Mouse (Mus musculus): ENCODE results near the gene Nol6.

Nol6 gene

DNA sequence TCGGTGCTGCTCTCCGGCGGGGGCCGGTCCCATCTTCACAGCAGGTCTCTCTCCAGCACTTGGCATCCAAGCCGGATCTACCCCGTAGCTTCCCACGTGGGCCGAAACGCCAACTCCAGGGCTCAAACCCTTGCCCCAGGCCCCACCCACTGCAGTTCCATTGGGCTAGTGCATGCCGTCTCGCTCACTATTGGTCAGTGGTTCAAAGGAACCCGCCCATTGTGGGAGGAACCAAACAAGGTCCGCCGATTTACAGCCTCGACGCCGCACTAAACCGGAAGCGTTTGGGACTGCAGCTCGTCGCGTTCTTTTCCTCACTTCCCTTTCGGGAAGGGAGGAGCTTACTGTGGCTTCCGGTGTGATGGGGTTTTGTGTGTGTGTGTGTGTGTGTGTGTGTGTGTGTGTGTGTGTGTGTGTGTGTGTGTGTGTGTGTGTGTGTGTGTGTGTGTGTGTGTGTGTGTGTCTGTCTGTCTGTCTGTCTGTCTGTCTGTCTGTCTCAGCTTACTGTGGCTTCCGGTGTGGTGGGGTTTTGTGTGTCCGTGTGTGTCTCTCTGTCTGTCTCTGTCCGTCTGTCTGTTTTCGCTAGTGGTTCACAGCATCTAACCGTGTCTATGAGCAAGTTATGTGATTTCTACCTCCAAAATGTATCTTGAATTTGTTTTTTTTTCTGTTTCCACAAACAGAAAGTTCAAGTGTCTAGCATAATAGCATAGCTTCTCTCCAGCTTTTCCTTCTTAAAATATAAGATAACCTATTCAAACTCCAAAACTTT is at the start of gene Nol6:
Nol6 (minus strand) TSS at position 276 of the 772 bp plus-strand sequence.
- peak; percentile 99 for DNase-seq

- no peak for DNase-seq
Measured at GRCm38 (mm10) chr4:41170970-41171369, 46.7 kb upstream of the Nol6 start.

DNA sequence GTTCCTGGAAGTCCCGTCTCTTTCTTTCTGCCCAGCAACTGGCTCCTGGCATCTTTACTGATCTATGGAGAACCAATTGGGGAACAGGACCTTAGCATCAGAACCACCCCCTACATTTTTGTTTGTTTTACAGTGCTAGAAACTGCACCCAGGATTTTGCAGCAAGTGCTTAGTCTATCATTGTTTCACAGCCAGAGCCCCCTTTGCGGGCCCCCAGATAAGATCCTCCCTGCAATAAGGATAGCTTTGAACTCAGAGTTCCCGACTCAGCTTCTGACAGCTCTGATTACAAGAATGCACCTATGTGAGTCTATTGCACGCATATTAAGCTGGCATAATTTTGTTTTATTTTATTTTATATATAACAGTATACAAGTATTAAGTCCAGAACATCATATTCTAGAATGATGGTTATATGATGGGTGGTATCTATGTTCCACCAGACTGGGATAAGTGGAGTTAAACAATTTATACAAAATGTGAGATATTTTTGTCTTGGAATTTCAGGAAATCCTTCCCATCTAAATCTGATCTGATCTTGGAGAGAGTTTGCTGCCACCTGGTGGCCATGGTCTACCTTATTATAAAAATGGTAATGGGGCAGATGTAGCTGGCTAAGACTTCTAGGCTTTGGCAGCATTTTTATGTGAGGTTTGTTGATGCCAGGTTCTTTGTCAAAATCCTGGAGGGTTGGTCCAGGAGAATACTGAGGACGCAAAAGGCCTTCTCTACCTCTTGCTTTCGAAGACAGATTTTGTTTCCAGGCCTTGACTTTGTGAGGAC is 41.6 kb upstream of the Nol6 start:
- peak; percentile 47 for DNase-seq

GRCm38 (mm10) chr4:41164974-41165373 is 40.7 kb upstream of the Nol6 start:
- no peak for DNase-seq

DNA sequence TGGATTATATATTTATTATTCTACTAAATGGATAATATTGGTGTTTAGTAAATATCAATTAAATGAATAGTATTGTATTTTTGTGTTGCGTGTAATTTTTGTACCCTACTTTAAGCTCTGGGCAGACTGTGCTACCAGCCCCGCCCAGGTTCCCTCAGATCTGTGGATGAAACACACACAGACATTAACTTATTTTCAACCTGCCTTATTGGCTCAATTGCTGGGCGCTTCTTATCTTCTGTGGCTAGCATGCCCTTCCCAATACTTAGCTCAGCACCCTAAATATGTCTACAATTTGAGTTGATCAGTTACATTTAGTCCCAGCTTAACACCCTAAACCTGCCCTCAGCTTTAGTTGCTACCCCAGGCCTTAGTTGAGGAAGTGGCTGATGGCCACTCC is 37.0 kb upstream of the Nol6 start:
- DNase-seq, result no peak

- no peak for DNase-seq
Measured at GRCm38 (mm10) chr4:41158251-41158650, 34.0 kb upstream of the Nol6 start.

DNA sequence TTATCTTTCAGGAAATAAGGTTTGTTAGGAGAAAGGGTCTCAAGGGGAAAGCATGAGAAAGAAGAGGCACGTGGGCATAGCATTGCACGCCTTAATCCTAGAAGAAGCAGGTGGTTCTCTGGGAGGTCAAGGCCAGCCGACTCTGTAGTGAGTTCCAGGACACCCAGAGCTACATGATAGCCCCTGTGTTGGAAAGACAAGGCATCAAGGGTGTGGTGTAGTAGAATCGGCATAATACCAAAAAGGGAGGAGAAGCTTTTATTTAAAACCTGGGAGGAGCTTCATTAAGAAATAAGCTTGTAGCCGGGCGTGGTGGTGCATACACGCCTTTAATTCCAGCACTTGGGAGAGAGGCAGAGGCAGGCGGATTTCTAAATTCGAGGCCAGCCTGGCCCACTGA is 32.7 kb upstream of the Nol6 start:
- DNase-seq, result no peak

- no peak for DNase-seq
Measured at GRCm38 (mm10) chr4:41153146-41153545, 28.9 kb upstream of the Nol6 start.

- no peak for DNase-seq
Measured at GRCm38 (mm10) chr4:41151186-41151585, 26.9 kb upstream of the Nol6 start.

GRCm38 (mm10) chr4:41149891-41150290 is 25.6 kb upstream of the Nol6 start:
- DNase-seq, result no peak

DNA sequence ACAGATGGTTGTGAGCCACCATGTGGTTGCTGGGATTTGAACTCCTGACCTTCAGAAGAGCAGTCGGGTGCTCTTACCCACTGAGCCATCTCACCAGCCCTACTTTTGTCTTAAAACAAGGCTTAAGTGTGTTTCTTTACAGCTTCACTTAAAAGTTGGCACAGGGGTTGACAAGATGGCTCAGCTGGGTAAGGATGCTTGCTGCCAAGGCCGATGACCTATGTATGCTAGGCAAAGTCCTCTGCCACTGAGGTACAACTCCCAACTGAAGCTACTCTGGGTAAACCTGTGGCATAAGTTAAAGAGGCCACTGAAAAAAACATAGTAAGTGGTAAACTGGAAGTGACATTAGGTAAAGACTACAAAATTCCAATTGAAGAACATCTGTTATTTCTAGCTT is 18.3 kb upstream of the Nol6 start:
- peak; percentile 54 for DNase-seq

- DNase-seq, result peak; percentile 31
Measured at GRCm38 (mm10) chr4:41140174-41140875, 16.1 kb upstream of the Nol6 start.

DNA sequence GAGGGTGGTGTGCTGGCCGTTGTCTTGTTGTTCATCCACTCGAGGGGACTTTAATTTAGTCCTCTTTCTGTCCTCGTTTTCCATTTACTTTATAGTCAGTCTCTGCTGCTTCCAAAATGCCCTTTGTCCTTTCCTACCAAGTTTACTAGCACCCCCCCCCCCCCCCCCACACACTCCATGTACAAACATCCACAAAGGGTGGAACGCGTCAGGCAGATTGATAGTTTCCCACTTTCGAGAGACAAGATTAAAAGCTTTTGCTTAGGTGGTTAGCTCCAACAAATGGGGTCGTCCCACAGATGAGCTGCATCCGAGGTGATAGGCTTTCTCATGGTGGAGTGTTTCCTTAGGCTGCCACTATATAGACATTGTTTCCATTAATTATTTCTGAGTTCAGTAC is 12.6 kb upstream of the Nol6 start:
- no peak for DNase-seq

GRCm38 (mm10) chr4:41136454-41136805 is 12.2 kb upstream of the Nol6 start:
- peak; percentile 71 for DNase-seq

GRCm38 (mm10) chr4:41135711-41136453 is 11.6 kb upstream of the Nol6 start, which contains the start of gene Ube2r2:
Gene Ube2r2, plus strand, starts transcription at chr4:41135743.
- DNase-seq, result peak; percentile 56

- peak; percentile 82 for DNase-seq
Measured at GRCm38 (mm10) chr4:41134935-41135710, 10.9 kb upstream of the Nol6 start.

DNA sequence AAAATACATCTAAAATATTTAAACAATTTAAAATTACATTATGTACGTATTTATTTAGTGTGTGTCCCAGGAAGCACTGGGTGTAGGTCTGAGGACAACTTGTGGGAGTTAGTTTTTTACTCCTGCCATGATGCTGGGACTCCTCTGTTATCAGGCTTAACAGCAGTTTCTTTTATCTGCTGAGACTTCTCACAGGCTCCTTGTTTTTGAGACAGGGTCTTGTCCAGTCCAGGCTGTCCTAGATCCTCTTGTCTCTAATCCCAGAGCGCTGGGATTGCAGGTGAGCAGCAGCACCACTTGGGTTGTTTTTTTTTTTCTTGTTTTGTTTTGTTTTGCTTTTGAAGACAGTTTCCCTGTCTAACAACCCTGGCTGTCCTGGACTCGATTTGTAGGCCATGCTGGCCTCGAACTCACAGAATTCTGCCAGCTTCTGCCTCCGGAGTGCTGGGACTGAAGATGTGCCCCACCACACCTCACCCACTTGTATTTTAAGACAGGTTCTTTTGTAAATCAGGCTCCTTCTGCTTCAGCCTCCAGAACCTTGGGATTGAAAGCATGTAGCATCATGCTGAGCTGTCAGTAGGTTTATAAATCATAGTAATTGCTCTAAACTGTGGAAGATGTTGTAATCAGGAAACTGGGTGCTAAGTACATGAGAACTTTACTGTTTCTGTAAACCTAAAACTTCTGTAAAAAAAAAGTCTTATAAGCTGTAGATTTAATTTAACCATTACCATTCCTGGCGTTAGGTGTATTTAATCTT is 9.5 kb upstream of the Nol6 start:
- DNase-seq, result no peak

- no peak for DNase-seq
Measured at GRCm38 (mm10) chr4:41132471-41132870, 8.2 kb upstream of the Nol6 start.

- no peak for DNase-seq
Measured at GRCm38 (mm10) chr4:41129836-41130235, 5.6 kb upstream of the Nol6 start.

GRCm38 (mm10) chr4:41129406-41129805 is 5.2 kb upstream of the Nol6 start:
- DNase-seq, result peak; percentile 50

- peak; percentile 44 for DNase-seq
Measured at GRCm38 (mm10) chr4:41118706-41119292, 5.5 kb downstream of the Nol6 start.
